Mouse (Mus musculus) intestine, embryonic 15.5 days (tissue): Measurements from ENCODE around the gene Dhrs11. TPM values are rescaled to one million over a fixed set of nuclear protein-coding genes. Genes with fewer than 3 reads are reported as not detected.
"Not testable (repeated sequence)": the region's sequence is repeated elsewhere in the genome, so short reads cannot be mapped to it uniquely, and the experiment has no call there.

Experiments used
- ATAC-seq: fragments of 200-750 bp; cut with Nextera tagmentation; 2 replicates; pipeline ENCODE4 v1.8.0; 2017; ENCODE audit warnings: moderate TSS enrichment, moderate library complexity
- H3K27ac ChIP-seq: fragments of 300-500 bp; sonication (generic); 2 replicates; pipeline ENCODE4 v1.5.1; 2015; ENCODE audit warnings: mild to moderate bottlenecking, inconsistent platforms
- H3K27me3 ChIP-seq: fragments of 300-500 bp; sonication (generic); replicated peaks from 2 replicates; pipeline ENCODE4 v1.6.1; 2015; ENCODE audit warnings: inconsistent platforms
- H3K36me3 ChIP-seq: fragments of 300-500 bp; sonication (generic); 2 replicates; pipeline ENCODE4 v1.6.1; 2015; ENCODE audit warnings: inconsistent platforms
- H3K4me1 ChIP-seq: fragments of 300-500 bp; sonication (generic); replicated peaks from 2 replicates; pipeline ENCODE4 v1.6.1; 2015; ENCODE audit warnings: inconsistent platforms
- H3K4me2 ChIP-seq: fragments of 300-500 bp; sonication (generic); replicated peaks from 2 replicates; pipeline ENCODE4 v1.6.1; 2015; ENCODE audit warnings: mild to moderate bottlenecking, inconsistent platforms
- H3K4me3 ChIP-seq: fragments of 300-500 bp; sonication (generic); replicated peaks from 2 replicates; pipeline ENCODE4 v1.5.1; 2015; ENCODE audit warnings: inconsistent platforms
- H3K9ac ChIP-seq: fragments of 300-500 bp; sonication (generic); 2 replicates; pipeline ENCODE4 v1.6.1; 2015; ENCODE audit warnings: inconsistent platforms
- H3K9me3 ChIP-seq: fragments of 300-500 bp; sonication (generic); 2 replicates; pipeline ENCODE4 v1.6.1; 2016; ENCODE audit warnings: inconsistent platforms
- WGBS: fragments of 180-500 bp; shearing (Covaris S2); methylation state at CpG from one replicate; pipeline ENCODE4 v1.1.7; 2015; 5-methylcytosine and 5-hydroxymethylcytosine counted together
- polyA plus RNA-seq: library from polyadenylated mRNA; unstranded; fragments of >200 nt; fragmentation: Nextera tagmentation; extraction: Ambion mirVana; gene quantifications from 2 replicates; pipeline ENCODE4 v1.2.1, GENCODE M21; 2015

The Dhrs11 gene
- 64.4 and 78.1 TPM in 2 replicates for polyA plus RNA-seq

GRCm38 (mm10) chr11:84828516-84829399 is at the start of gene Dhrs11:
Gene Dhrs11, minus strand, starts transcription at chr11:84828994.
- Histone ChIP-seq H3K4me3 (peak within 1 kb of the TSS; percentile 88), H3K9me3 (no peaks in the 10 kb centered on the region), H3K36me3 (peaks cover 10% of the 10 kb centered on the region; the same call in 1 of the 2 replicates), H3K4me2 (peak within 1 kb of the TSS; percentile 89), H3K9ac (peak within 1 kb of the TSS; percentile 83), H3K4me1 (peaks cover 20% of the 10 kb centered on the region), H3K27me3 (no peaks in the 10 kb centered on the region), H3K27ac (peak within 1 kb of the TSS; percentile 86)
- WGBS: under 1% methylated on average over 62 of the region's 62 CpGs
- ATAC-seq: peak; percentile 93

- H3K27me3 ChIP-seq, ATAC-seq: not testable (repeated sequence)
- WGBS: 75% methylated on average over 1 of the region's 1 CpGs
Observed at GRCm38 (mm10) chr11:84876020-84876419, 47.2 kb upstream of the Dhrs11 start.

GRCm38 (mm10) chr11:84873042-84873833 is 44.4 kb upstream of the Dhrs11 start:
- no peaks in the 10 kb centered on the region for H3K9me3 ChIP-seq
- no peak for ATAC-seq
- H3K27ac ChIP-seq: no peak overlapping the region
- no peaks in the 10 kb centered on the region for H3K4me1 ChIP-seq
- WGBS: 86% methylated on average over 1 of the region's 1 CpGs
- H3K4me2 ChIP-seq: no peak overlapping the region
- no peaks in the 10 kb centered on the region for H3K27me3 ChIP-seq
- no peak overlapping the region for H3K4me3 ChIP-seq
- no peaks in the 10 kb centered on the region for H3K36me3 ChIP-seq
- H3K9ac ChIP-seq: no peak overlapping the region

More at GRCm38 (mm10) chr11:84876020-84876419, 47.2 kb upstream of the Dhrs11 start:
- not testable (repeated sequence) for H3K4me3 ChIP-seq, H3K9ac ChIP-seq, H3K27ac ChIP-seq, H3K9me3 ChIP-seq, H3K4me2 ChIP-seq, H3K4me1 ChIP-seq, H3K36me3 ChIP-seq

GRCm38 (mm10) chr11:84871548-84872069 is 42.8 kb upstream of the Dhrs11 start:
- peak overlapping the region; percentile 99 for H3K27ac ChIP-seq
- H3K36me3 ChIP-seq: no peaks in the 10 kb centered on the region
- H3K4me1 ChIP-seq: 0 out of 2 replicates have a peak, but pooled peaks cover 3% of the 10 kb centered on the region
- peak overlapping the region; percentile 83 for H3K9ac ChIP-seq
- H3K4me2 ChIP-seq: peak overlapping the region; percentile 63
- peak overlapping the region; percentile 86 for H3K4me3 ChIP-seq
- no peaks in the 10 kb centered on the region for H3K9me3 ChIP-seq
- WGBS: 62% methylated on average over 4 of the region's 4 CpGs
- ATAC-seq: no peak
- H3K27me3 ChIP-seq: no peaks in the 10 kb centered on the region

- Histone ChIP-seq H3K9ac (peak overlapping the region; percentile 83), H3K4me2 (peak overlapping the region; percentile 63), H3K27ac (peak overlapping the region; percentile 99), H3K36me3 (no peaks in the 10 kb centered on the region), H3K27me3 (no peaks in the 10 kb centered on the region), H3K4me3 (peak overlapping the region; percentile 86), H3K4me1 (peaks cover 3% of the 10 kb centered on the region; the same call in 1 of the 2 replicates), H3K9me3 (no peaks in the 10 kb centered on the region)
- under 1% methylated on average over 10 of the region's 10 CpGs for WGBS
- ATAC-seq: peak; percentile 59
Observed at GRCm38 (mm10) chr11:84871046-84871445, 42.3 kb upstream of the Dhrs11 start.

GRCm38 (mm10) chr11:84870337-84871043 is 41.7 kb upstream of the Dhrs11 start, which contains the start of gene Ggnbp2:
Gene Ggnbp2, minus strand, starts transcription at chr11:84870817.
- H3K9me3 ChIP-seq: no peaks in the 10 kb centered on the region
- H3K27me3 ChIP-seq: no peaks in the 10 kb centered on the region
- peak within 1 kb of the TSS; percentile 86 for H3K4me3 ChIP-seq
- ATAC-seq: peak; percentile 91
- peak within 1 kb of the TSS; percentile 92 for H3K9ac ChIP-seq
- peak within 1 kb of the TSS; percentile 75 for H3K4me2 ChIP-seq
- WGBS: under 1% methylated on average over 48 of the region's 62 CpGs
- no peaks in the 10 kb centered on the region for H3K36me3 ChIP-seq
- H3K4me1 ChIP-seq: peaks cover 5% of the 10 kb centered on the region; the same call in 1 of the 2 replicates
- peak within 1 kb of the TSS; percentile 99 for H3K27ac ChIP-seq

GRCm38 (mm10) chr11:84869537-84870232 is 40.9 kb upstream of the Dhrs11 start:
- H3K36me3 ChIP-seq: no peaks in the 10 kb centered on the region
- H3K9me3 ChIP-seq: no peaks in the 10 kb centered on the region
- H3K27me3 ChIP-seq: no peaks in the 10 kb centered on the region
- peak overlapping the region; percentile 86 for H3K4me3 ChIP-seq
- H3K4me2 ChIP-seq: peak overlapping the region; percentile 75
- peaks cover 5% of the 10 kb centered on the region; the same call in 1 of the 2 replicates for H3K4me1 ChIP-seq
- peak overlapping the region; percentile 98 for H3K27ac ChIP-seq
- peak; percentile 79 for ATAC-seq
- H3K9ac ChIP-seq: peak overlapping the region; percentile 92
- under 1% methylated on average over 61 of the region's 61 CpGs for WGBS

GRCm38 (mm10) chr11:84868786-84869259 is 40.0 kb upstream of the Dhrs11 start:
- H3K27me3 ChIP-seq: no peaks in the 10 kb centered on the region
- peak overlapping the region; percentile 75 for H3K4me2 ChIP-seq
- peak overlapping the region; percentile 86 for H3K4me3 ChIP-seq
- WGBS: 11% methylated on average over 7 of the region's 7 CpGs
- H3K27ac ChIP-seq: peak overlapping the region; percentile 98
- peaks cover 5% of the 10 kb centered on the region; the same call in 1 of the 2 replicates for H3K4me1 ChIP-seq
- no peaks in the 10 kb centered on the region for H3K9me3 ChIP-seq
- no peak for ATAC-seq
- H3K9ac ChIP-seq: peak overlapping the region; percentile 92
- no peaks in the 10 kb centered on the region for H3K36me3 ChIP-seq

GRCm38 (mm10) chr11:84867586-84867985 is 38.8 kb upstream of the Dhrs11 start:
- Histone ChIP-seq H3K36me3 (no peaks in the 10 kb centered on the region), H3K9ac (no peak overlapping the region), H3K4me2 (peak overlapping the region; percentile 28; the same call in 1 of the 2 replicates), H3K27ac (no peak overlapping the region), H3K27me3 (no peaks in the 10 kb centered on the region), H3K4me3 (no peak overlapping the region), H3K9me3 (no peaks in the 10 kb centered on the region), H3K4me1 (peaks cover 5% of the 10 kb centered on the region; the same call in 1 of the 2 replicates)
- 78% methylated on average over 2 of the region's 2 CpGs for WGBS
- no peak for ATAC-seq

- 63% methylated on average over 2 of the region's 2 CpGs for WGBS
- ATAC-seq: no peak
- no peaks in the 10 kb centered on the region for H3K36me3 ChIP-seq
Observed at GRCm38 (mm10) chr11:84865268-84865667, 36.5 kb upstream of the Dhrs11 start.

GRCm38 (mm10) chr11:84855285-84855684 is 26.5 kb upstream of the Dhrs11 start:
- H3K9me3 ChIP-seq: no peaks in the 10 kb centered on the region
- H3K36me3 ChIP-seq: peaks cover 3% of the 10 kb centered on the region; the same call in 1 of the 2 replicates
- H3K4me2 ChIP-seq: no peak overlapping the region
- no peak for ATAC-seq
- 96% methylated on average over 6 of the region's 6 CpGs for WGBS
- no peaks in the 10 kb centered on the region for H3K27me3 ChIP-seq
- H3K27ac ChIP-seq: no peak overlapping the region
- H3K9ac ChIP-seq: no peak overlapping the region
- no peak overlapping the region for H3K4me3 ChIP-seq
- H3K4me1 ChIP-seq: no peaks in the 10 kb centered on the region

More at GRCm38 (mm10) chr11:84865268-84865667, 36.5 kb upstream of the Dhrs11 start:
- Histone ChIP-seq H3K27ac (no peak overlapping the region), H3K4me2 (no peak overlapping the region), H3K9ac (no peak overlapping the region), H3K9me3 (no peaks in the 10 kb centered on the region), H3K4me3 (no peak overlapping the region), H3K27me3 (no peaks in the 10 kb centered on the region), H3K4me1 (peaks cover 5% of the 10 kb centered on the region; the same call in 1 of the 2 replicates)
